Mouse (Mus musculus) midbrain, embryonic 13.5 days (tissue): ENCODE data around the gene Ccdc40. TPM values are rescaled to one million over a fixed set of nuclear protein-coding genes. Genes with fewer than 3 reads are reported as not detected.
A peak's percentile ranks its signal among the peaks of the same experiment; 100 is the strongest.
"Not testable (repeated sequence)": the region's sequence is repeated elsewhere in the genome, so short reads cannot be mapped to it uniquely, and the experiment has no call there.

Experiments
- ATAC-seq: fragments of 200-750 bp; cut with Nextera tagmentation; 2 replicates; pipeline ENCODE4 v1.8.0; 2017; ENCODE audit warnings: mild to moderate bottlenecking, moderate TSS enrichment, moderate library complexity
- H3K27ac ChIP-seq: fragments of 300-500 bp; sonication (generic); 2 replicates; pipeline ENCODE4 v1.5.1; 2015; ENCODE audit warnings: inconsistent platforms, mild to moderate bottlenecking, moderate library complexity
- H3K27me3 ChIP-seq: fragments of 300-500 bp; sonication (generic); 2 replicates; pipeline ENCODE4 v1.6.1; 2015; ENCODE audit warnings: mild to moderate bottlenecking, inconsistent platforms
- H3K36me3 ChIP-seq: fragments of 300-500 bp; sonication (generic); 2 replicates; pipeline ENCODE4 v1.6.1; 2015; ENCODE audit warnings: mild to moderate bottlenecking, inconsistent platforms
- H3K4me1 ChIP-seq: fragments of 300-500 bp; sonication (generic); replicated peaks from 2 replicates; pipeline ENCODE4 v1.6.1; 2015; ENCODE audit warnings: inconsistent platforms
- H3K4me2 ChIP-seq: fragments of 300-500 bp; sonication (generic); replicated peaks from 2 replicates; pipeline ENCODE4 v1.6.1; 2015; ENCODE audit warnings: moderate library complexity, mild to moderate bottlenecking, inconsistent platforms
- H3K4me3 ChIP-seq: fragments of 300-500 bp; sonication (generic); replicated peaks from 2 replicates; pipeline ENCODE4 v1.5.1; 2015; ENCODE audit warnings: mild to moderate bottlenecking, inconsistent platforms
- H3K9ac ChIP-seq: fragments of 300-500 bp; sonication (generic); replicated peaks from 2 replicates; pipeline ENCODE4 v1.6.1; 2015; ENCODE audit warnings: mild to moderate bottlenecking, inconsistent platforms
- H3K9me3 ChIP-seq: fragments of 300-500 bp; sonication (generic); 2 replicates; pipeline ENCODE4 v1.6.1; 2016; ENCODE audit warnings: mild to moderate bottlenecking, inconsistent platforms
- WGBS: fragments of 180-500 bp; shearing (Covaris S2); methylation state at CpG from one replicate; pipeline ENCODE4 v1.1.7; 2015; 5-methylcytosine and 5-hydroxymethylcytosine counted together
- polyA plus RNA-seq: library from polyadenylated mRNA; unstranded; fragments of >200 nt; fragmentation: Nextera tagmentation; extraction: Ambion mirVana; gene quantifications from 2 replicates; pipeline ENCODE4 v1.2.1, GENCODE M21; 2015

Ccdc40 gene
- polyA plus RNA-seq, 1 experiment from 2014 or later, result 18.1 TPM

DNA sequence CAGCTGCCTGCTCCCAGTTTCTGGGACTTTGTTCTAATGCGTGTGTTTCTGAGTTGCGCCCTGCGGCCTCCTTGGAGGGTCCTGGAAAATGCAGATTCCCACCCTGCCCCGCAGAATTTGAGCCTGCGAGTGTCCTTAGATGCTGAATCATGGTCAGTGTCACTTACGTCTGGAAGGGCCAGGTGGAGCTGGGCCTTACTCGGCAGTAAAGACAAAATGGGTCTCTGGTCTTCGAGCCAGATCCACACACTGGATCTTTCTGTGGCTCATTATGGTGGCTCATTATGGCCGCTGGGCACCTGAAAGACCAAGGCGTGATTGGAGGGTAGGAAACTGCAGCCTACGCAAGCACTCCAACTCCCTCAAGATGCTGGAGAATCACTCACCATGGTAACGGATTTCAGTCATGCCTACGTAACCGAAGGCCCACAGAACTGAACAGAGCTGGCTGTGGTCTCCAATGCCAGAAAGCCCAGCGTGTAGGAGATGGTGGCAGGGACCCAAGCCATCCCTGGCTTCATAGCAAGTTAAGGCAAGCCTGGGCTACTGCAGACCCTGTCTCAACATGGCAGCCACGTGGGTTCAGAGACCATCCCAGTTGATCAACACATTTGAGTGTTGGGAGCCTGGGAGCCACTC is 40.3 kb downstream of the Ccdc40 start:
- Histone ChIP-seq H3K4me3 (peak overlapping the region; percentile 64), H3K36me3 (peaks cover 33% of the 10 kb centered on the region), H3K27ac (no peak overlapping the region), H3K27me3 (no peaks in the 10 kb centered on the region), H3K9me3 (no peaks in the 10 kb centered on the region), H3K4me2 (peak overlapping the region; percentile 89), H3K4me1 (peaks cover 18% of the 10 kb centered on the region), H3K9ac (peak overlapping the region; percentile 76)
- ATAC-seq, result 0 out of 2 replicates have a peak, but pooled peaks have one; percentile 14
- 68% methylated on average over 16 of the region's 16 CpGs for WGBS

DNA sequence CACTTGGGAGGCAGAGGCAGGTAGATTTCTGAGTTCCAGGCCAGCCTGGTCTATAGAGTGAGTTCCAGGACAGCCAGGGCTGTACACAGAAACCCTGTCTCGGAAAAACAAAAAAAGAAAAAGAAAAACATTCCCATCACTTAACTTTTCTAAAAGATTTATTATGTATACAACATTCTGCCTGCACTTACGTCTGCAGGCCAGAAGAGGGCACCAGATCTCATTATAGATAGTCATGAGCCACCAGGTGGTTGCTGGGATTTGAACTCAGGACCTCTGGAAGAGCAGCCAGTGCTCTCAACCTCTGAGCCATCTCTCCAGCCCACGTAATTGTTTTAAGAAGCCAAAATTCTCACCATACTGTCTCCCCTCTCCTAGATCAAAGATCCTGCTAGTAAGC is 44.1 kb downstream of the Ccdc40 start:
- 61% methylated on average over 3 of the region's 3 CpGs for WGBS
- H3K36me3 ChIP-seq, result peaks cover 60% of the 10 kb centered on the region

DNA sequence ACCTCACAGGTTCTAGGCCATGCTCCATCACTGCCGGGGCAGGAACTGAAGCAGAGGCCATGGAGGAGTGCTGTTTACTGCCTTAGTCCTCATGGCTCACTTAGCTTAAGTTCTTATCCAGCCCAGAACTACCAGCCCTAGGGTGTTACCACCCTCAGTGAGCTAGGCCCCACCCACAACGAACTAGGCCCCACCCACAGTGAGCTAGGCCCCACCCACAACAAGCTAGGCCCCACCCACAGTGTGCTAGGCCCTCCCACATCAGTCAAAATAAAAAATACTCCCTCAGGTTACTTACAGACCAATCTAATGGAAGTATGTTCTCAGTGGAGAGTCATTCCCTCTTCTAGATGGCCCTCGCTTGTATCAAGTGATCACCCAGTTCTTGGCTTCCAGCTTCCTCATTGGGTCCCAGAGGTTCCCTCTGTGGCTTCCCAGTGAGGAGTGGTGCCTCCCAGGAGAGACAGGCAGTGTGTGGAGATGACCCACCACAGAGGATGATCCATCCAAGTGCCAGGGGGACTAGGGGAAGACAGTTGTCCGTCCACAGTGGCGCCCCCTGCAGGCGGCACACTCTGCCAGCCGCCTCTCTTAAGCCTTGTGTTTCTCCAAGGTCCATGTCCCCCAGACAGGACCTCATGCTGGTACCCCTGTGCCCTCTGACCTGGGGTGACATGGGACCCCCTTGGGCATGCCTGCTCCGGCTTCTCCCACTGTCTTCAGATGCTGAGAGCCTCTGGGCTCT is 45.0 kb downstream of the Ccdc40 start:
- no peak for ATAC-seq
- Histone ChIP-seq H3K27ac (no peak overlapping the region), H3K4me2 (no peak overlapping the region), H3K4me3 (no peak overlapping the region), H3K4me1 (peaks cover 15% of the 10 kb centered on the region), H3K36me3 (peaks cover 69% of the 10 kb centered on the region), H3K27me3 (no peaks in the 10 kb centered on the region), H3K9me3 (no peaks in the 10 kb centered on the region), H3K9ac (no peak overlapping the region)
- WGBS, result 90% methylated on average over 8 of the region's 8 CpGs

More for the DNA sequence above, 44.1 kb downstream of the Ccdc40 start:
- not testable (repeated sequence) for H3K27ac ChIP-seq, H3K4me2 ChIP-seq, H3K9ac ChIP-seq, H3K27me3 ChIP-seq, ATAC-seq, H3K9me3 ChIP-seq, H3K4me3 ChIP-seq
- H3K4me1 ChIP-seq, result peaks cover 18% of the 10 kb centered on the region

DNA sequence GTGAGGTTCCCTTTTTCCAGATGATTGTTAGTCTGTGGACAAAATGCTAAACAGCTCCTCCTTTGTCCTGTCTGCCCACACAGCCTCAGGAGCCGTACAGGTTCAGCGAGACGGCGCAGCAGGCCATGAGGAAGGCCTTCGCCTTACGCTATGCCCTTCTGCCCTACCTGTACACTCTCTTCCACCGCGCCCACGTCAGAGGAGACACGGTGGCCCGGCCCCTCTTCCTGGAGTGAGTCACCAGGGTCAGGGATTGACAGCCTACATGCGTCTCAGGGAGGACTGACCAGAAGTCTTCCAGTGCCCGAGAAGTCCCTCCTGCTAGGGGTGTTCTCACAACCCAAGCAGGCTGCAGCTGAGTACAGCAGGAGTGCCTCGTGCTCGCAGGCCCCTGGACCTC is 52.7 kb downstream of the Ccdc40 start:
- H3K36me3 ChIP-seq, result peaks cover 93% of the 10 kb centered on the region
- H3K27me3 ChIP-seq, result no peaks in the 10 kb centered on the region
- H3K4me1 ChIP-seq, result no peaks in the 10 kb centered on the region
- H3K27ac ChIP-seq, result no peak overlapping the region
- no peak overlapping the region for H3K4me3 ChIP-seq
- H3K4me2 ChIP-seq, result no peak overlapping the region
- WGBS, result 86% methylated on average over 15 of the region's 15 CpGs
- ATAC-seq, result no peak
- no peaks in the 10 kb centered on the region for H3K9me3 ChIP-seq
- no peak overlapping the region for H3K9ac ChIP-seq

DNA sequence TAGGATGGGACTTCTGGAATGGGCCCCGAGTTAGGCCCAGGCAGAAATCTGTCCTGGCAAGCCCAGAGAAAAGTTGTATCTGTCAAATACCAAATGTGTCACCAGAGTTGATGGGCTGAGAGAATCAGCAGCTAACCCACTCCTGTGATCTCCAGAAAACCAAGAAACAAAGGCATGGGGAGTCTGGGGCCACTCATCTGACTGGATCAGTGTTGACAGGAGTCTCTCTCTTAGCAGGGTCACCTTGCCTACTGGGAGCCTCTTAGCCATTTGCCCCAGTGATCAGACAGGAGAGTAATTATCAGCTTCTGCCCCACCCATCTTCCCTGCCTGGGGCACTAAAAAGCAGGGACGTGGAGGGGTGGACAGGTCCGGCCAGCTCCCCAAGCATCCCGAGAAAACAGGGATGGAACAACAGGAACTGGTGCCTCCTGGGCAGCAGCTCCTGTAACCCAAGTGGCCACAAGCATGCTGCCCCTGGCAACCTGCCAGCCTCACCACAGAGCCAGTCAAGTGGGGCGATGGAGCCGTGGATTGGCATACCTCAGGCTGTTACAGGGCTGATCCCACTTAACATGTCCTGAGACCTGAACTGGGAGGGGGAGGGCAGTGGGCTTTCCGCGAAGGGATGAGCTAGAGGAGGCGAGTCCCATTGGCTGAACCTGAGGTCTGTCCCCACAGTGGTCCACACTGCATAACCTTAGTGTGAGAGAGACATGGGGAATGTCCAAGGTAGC is 57.6 kb downstream of the Ccdc40 start:
- ATAC-seq, result 0 out of 2 replicates have a peak, but pooled peaks have one; percentile 30
- H3K4me1 ChIP-seq, result no peaks in the 10 kb centered on the region
- no peak overlapping the region for H3K4me2 ChIP-seq
- no peaks in the 10 kb centered on the region for H3K27me3 ChIP-seq
- no peak overlapping the region for H3K27ac ChIP-seq
- H3K36me3 ChIP-seq, result peaks cover 95% of the 10 kb centered on the region
- H3K9ac ChIP-seq, result no peak overlapping the region
- no peak overlapping the region for H3K4me3 ChIP-seq
- WGBS, result 75% methylated on average over 9 of the region's 9 CpGs
- no peaks in the 10 kb centered on the region for H3K9me3 ChIP-seq

DNA sequence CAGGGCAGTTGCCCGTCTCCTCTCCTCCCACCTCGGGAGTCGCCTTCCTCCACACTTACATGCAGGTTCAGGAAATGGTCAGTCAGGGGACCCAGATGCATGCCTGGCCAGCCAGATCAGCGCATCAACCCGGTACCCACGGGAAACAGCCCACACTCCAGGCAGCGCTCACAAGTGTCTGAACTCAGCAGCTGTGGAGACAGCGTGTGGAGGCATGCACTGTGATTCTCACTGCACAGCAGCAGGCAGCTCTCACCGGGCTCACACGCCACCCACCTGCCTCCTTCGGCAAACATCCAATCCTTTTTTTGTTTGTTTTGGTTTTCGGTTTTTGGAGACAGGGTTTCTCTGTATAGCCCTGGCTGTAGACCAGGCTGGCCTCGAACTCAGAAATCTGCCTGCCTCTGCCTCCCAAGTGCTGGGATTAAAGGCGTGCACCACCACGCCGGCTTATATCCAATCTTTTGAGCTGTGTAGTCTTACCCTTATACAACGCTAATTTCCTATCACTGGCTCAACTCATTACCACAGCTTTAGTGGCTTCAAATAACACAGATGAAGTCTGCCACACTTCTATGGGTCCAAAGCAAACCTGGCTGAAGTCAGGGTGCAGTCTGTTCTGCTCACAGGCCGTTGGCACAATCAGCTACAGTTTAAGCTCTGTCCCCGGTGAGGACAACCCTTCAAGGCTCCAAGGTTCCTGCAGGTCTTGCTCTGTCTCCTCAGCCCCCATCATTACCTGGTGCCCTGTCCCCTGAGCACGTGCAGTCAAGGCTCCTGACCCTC is 59.0 kb downstream of the Ccdc40 start:
- Histone ChIP-seq H3K4me1 (no peaks in the 10 kb centered on the region), H3K9me3 (no peaks in the 10 kb centered on the region), H3K27me3 (no peaks in the 10 kb centered on the region), H3K27ac (0 out of 2 replicates have a peak overlapping the region, but pooled peaks have one; percentile 3), H3K4me2 (no peak overlapping the region), H3K9ac (no peak overlapping the region), H3K36me3 (peaks cover 95% of the 10 kb centered on the region), H3K4me3 (no peak overlapping the region)
- no peak for ATAC-seq
- WGBS, result 91% methylated on average over 20 of the region's 20 CpGs

DNA sequence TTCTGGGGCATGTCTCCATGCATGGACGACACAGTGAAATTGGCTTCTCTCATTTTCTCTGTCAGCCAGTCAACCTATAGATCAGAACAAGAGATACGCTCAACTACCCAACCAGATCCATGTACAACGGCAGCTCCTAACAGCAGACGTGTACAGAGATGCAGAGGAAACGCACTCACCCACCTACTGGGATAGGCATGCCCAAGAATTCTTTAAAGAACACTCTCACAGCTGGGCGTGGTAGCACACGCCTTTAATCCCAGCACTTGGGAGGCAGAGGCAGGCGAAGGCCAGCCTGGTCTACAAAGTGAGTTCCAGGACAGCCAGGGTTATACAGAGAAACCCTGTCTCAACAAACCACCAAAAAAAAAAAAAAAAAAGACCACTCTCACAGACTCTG is 64.5 kb downstream of the Ccdc40 start:
- not testable (repeated sequence) for H3K9me3 ChIP-seq, H3K27me3 ChIP-seq, H3K27ac ChIP-seq, H3K9ac ChIP-seq, H3K4me1 ChIP-seq, ATAC-seq, H3K4me2 ChIP-seq, H3K4me3 ChIP-seq
- 96% methylated on average over 8 of the region's 8 CpGs for WGBS
- H3K36me3 ChIP-seq, result peaks cover 97% of the 10 kb centered on the region

DNA sequence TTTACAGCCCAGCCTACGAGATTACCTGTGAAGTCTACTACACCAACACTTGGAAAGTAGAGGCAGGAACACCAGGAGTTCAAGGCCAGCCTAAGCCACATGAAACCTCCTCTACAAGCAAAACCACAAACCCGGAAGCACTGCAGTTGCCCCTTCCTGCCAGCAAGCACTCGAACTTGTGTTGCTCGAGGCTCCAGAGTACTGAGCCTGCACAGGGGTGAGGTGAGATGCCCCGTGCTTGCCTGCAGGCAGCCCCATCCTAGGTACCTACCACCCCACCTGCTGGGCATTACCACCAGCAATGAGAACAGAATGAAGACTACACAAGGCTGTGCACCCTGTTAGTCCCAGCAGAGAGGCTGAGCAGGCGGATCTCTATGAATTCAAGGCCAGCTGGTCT is 69.6 kb downstream of the Ccdc40 start:
- WGBS, result 88% methylated on average over 6 of the region's 6 CpGs
- H3K9ac ChIP-seq, result no peak overlapping the region
- peaks cover 29% of the 10 kb centered on the region for H3K4me1 ChIP-seq
- H3K27ac ChIP-seq, result no peak overlapping the region
- no peak for ATAC-seq
- no peaks in the 10 kb centered on the region for H3K27me3 ChIP-seq
- H3K9me3 ChIP-seq, result no peaks in the 10 kb centered on the region
- peak overlapping the region; percentile 93; the same call in 1 of the 2 replicates for H3K4me3 ChIP-seq
- H3K36me3 ChIP-seq, result peaks cover 52% of the 10 kb centered on the region
- peak overlapping the region; percentile 81 for H3K4me2 ChIP-seq

DNA sequence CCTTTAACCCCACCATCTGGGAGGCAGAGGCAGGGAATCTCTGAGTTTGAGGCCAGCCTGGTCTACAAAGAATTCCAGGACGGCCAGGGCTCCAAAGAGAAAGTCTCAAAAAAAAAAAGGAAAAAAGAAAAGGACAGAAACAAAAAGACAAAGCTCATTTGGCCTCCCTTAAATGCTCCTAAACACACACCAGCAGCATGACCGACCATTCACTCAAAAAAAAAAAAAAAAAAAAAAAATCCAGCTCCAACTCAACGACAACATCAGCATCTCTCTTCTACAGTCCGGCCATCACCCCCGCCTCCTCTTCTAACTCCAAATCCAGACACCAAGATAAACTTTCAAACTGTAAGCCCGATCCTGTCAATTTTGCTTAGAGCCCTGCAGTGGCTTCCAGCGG is 70.5 kb downstream of the Ccdc40 start:
- Histone ChIP-seq H3K9ac (peak overlapping the region; percentile 96), H3K4me2 (peak overlapping the region; percentile 81), H3K27me3 (no peaks in the 10 kb centered on the region), H3K27ac (no peak overlapping the region), H3K9me3 (no peaks in the 10 kb centered on the region), H3K4me3 (peak overlapping the region; percentile 93), H3K4me1 (peaks cover 29% of the 10 kb centered on the region), H3K36me3 (peaks cover 43% of the 10 kb centered on the region)
- ATAC-seq, result no peak
- 15% methylated on average over 7 of the region's 7 CpGs for WGBS

DNA sequence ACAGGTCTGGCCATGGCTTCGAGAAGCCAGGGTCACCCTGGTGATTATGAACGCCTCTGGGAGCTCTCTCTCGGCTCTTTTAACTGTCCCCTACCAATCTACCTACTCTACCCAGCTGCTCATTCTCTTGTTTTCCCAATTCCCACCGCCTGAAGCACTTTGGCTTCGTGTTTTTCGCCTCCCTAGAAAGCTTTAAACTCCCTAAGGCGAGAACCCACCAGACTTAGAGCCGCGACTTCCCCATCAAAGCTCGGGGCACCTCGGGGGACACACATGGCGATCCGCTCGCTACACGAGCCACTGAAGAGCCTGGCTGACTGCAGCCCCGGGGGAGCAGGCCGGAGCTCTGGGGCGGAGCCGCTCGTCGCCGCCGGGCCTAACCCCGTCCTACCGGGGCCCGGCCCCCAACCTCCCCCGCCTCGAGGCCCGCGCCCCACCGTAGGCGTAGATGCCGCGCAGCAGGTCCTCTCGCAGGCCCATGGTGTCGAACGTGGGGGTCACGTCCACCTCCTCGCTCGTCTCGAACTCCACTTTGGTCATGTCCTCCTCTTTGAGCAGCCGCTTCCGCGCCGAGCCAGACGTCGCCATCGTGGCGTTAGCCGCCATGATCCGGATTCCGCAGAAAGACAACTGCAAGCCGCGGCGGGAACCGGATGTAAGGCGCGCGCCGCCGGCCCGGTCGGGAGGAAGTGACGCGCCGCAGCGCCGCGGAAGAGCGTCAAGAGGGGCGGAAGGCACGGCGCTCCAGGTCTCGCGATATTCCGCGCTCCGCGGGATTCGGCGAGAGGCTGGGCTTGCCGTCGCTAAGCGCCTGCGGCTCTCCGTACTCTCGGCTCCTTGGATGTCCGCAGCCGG is 71.2 kb downstream of the Ccdc40 start, which contains the start of gene Eif4a3:
Gene Eif4a3 (minus strand): TSS at position 699 of the 855 bp plus-strand sequence.
- H3K4me3 ChIP-seq, result peak within 1 kb of the TSS; percentile 93
- ATAC-seq, result peak; percentile 96
- peak within 1 kb of the TSS; percentile 81 for H3K4me2 ChIP-seq
- peak within 1 kb of the TSS; percentile 98 for H3K27ac ChIP-seq
- H3K4me1 ChIP-seq, result peaks cover 29% of the 10 kb centered on the region
- H3K9me3 ChIP-seq, result no peaks in the 10 kb centered on the region
- 0% methylated on average over 89 of the region's 89 CpGs for WGBS
- H3K27me3 ChIP-seq, result peaks cover 2% of the 10 kb centered on the region; the same call in 1 of the 2 replicates
- H3K9ac ChIP-seq, result peak within 1 kb of the TSS; percentile 96
- peaks cover 36% of the 10 kb centered on the region for H3K36me3 ChIP-seq
